Mouse (Mus musculus) gastrocnemius, adult 8-10 months (tissue): ENCODE measurements around the gene Acap1. TPM values are rescaled to one million over a fixed set of nuclear protein-coding genes. Genes with fewer than 3 reads are reported as not detected.
"Not testable (repeated sequence)": the region's sequence is repeated elsewhere in the genome, so short reads cannot be mapped to it uniquely, and the experiment has no call there.

Experiments used
- DNase-seq, 2 experiments: peaks; one replicate each; pipeline ENCODE4 v3.0.0; 2022; ENCODE audit warnings: low spot score in 2 of 2
- total RNA-seq, 4 experiments: library from RNA; stranded (reverse); gene quantifications; 2 replicates each; pipeline ENCODE4 v1.2.4; 2022

The Acap1 gene
- total RNA-seq, 4 experiments from 2014 or later, result 0.15 to 0.21 (median 0.19) TPM; not detected in 1

DNA sequence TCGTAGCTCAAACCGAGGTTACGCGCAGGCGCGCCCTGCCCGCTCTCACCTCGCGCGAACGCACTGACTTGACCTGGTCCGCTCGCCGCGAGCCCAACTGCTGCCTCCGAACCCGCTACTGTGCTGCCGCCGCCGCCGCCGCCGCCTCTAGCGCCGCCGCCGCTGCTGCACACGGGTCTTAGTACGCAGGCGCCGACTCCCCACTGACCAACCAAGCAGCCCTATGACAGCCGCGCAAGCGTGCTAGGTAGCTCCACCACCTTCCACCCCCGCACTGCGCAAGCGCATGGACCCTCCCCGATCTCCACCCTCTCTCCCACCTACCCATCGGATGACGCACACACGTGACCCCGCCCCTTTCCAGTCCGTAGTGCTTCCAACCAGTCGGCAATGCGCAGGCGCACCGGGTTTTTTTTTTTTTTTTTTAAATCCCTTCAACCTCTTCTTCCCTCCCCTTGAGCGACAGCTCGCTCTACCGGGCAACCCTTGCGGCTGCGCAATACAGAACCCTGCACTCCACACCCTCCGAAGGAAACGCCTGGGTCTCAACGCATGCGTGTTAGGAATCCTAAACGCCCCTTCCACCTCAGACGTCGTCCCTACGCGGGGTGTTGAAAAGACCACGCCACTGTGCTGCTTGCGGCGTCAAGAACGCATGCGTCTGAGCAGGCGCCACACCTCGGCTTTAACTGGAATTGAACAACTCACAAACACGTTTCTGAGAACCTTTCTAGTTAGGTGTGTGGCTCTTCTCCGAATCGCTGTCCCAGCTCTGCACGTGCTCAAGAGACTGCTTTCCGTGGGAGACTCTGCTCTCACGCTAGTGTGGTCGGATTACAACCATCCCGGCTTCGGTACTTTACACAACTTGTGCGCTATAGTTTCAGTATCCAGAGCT, 26.0 kb upstream of the Acap1 start, which contains the start of gene Eif5a:
TSS of gene Eif5a (minus strand) at position 845 of the 898 bp plus-strand sequence.
- DNase-seq, result peak; percentile 100

DNA sequence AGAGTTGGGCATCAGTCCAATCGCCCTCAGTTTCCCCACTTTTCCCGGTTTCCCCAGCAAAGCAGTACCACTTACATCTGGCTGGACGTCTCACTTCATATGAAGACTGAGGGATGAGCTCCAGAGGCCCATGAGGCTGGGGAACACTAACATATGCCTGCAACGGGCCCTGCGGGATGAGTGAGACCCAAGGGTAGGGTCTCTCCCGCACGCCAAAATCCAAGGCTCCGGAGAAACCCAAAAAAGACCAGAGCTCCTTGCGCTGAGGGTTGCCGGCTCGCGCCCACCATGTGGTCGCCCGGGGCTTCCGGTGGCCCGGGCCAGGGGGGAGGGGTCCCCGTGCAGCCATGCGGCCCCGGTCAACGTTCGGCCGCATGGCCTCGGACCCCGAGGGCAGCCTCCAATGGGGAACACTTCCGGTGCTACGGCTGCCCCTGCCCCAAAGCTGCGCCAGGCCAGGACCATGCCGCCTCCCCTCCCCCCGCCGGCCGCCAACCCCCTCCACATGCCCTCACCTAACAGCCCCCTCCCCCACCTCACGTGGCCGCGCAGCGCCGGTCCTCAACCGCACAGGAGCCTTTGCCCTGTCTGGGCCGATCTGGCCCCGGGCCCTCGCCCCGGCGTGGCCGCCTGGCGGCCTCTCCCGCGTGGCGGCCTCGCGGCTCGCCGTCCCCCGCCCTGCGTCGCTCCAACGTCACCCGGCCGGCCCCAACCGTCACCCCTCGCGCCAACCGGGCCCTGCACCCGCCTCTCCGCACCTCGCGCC, 25.1 kb upstream of the Acap1 start:
- no peak for DNase-seq

DNA sequence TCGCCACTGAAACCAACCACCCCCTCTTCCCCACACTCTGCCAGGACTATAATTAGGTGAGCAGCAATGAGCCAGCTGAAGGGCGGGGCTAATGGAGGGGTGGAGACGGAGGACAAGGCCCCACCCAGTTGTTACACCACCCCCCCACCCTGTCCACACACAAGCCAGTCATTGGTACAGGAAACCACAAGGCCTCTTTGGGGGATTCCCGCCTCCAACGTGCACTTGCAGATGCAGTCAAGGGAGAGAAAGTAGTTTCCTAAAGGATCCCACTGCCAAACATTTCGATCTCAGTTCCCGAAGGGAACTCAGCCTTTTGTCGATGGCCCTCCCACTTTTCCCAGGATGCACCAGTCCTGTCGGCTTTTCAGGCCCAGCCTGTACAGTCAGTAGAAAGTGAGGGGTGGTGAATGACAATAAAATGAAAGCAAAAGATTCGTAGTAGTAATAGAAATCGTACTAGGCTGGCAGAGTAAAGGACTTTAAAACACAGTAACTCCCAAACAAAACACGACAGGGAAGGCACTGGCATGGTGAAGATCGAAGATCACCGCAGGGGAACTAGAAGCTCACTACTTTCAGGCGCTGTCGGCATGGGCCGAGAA, 24.4 kb upstream of the Acap1 start:
- DNase-seq, result peak; percentile 75 to 83

DNA sequence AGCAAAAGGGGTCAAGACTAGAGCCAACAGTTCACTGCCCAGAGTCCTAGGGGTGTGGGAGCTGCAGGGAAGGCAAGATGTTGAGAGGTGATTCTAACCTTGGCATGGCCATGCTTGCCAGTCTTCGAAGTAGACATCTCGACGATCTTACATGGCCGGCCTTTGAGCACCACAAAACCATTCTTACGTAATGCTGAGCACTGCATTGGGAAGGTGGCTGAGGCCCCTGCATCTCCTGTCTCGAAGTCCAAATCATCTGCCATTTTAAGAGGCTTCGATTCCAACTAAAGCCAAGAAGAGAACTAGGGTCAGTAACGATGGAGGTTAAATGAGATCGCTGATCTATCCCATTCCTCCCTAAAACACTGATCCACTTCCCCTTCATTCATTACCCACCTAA, 23.7 kb upstream of the Acap1 start:
- DNase-seq, result no peak

DNA sequence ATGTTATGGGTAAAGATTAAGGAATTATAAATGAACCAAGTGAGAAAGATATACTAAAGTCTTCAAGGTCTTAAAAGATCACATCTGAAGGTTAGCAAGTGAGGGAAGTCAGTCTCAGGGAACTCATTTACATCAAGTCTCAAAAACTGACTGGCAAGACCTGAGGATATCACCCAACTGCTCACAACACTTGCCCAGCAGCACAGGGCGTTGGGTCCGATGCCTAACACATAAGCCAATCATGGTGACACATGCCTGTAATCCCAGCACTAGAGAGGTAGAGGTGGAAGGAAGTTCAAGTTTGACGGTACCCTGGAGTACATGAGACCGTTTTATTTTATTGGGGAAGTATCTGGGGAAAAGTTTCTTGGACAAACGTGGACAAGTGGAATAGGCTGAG, 22.8 kb upstream of the Acap1 start:
- no peak for DNase-seq

DNA sequence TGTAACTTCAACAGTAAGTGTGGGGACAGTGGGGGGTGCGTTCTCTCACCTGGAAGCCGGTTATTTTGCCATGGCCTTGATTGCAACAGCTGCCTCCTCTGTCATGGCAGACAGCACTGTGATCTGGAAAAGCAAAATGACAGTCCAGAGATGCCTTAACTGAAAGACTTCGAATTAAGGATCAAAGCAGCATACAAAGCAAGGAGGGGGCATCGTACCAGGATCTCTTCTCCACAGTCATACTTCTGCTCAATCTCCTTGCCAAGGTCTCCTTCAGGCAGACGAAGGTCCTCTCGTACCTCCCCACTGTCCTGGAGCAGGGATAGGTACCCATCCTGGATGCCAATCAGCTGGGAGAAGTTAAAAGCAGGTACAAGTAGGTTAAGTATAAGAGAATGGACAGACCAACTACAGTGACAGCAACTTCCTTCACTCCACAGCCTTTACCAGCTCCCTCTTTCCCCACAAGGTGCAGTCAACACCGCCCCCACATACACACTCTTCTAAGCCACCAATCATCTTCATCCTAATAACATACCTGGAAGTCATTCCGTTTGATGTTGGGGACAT, 22.1 kb upstream of the Acap1 start:
- no peak for DNase-seq

DNA sequence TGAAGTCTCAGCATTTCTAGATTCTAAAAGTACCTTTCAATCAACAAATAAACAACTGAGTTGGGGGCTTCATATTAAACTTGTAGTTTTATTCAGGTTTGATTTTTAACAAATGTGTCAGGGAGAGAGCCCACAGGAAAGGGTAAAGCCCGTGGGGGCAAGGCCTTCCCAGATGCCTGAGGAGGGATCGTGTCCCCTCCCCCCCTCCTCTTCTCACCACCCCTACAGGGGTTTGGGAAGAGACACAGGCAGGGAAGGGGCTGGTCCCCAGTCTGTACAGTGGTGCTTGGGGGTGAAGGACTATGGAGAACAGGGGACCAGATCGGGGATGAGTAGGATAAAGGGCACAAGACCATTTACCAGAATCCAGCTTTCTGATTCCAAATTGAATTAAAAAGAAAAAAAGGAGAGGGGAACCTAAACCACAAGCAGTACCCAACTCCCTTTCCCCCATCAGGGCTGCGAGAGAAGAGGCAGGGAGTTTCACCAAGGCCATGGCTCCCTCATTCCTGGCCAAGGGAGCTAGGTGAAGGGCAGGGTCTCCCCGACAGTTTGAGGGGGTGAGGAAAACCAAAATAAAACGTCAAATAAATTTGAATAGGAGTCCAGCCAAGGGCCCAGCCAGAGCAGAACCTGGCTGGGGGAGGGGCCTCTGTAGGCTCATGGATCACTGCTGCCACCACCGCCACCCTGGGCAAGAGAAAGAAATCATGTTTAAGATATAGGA, 21.5 kb upstream of the Acap1 start:
- DNase-seq, result not testable (repeated sequence)

DNA sequence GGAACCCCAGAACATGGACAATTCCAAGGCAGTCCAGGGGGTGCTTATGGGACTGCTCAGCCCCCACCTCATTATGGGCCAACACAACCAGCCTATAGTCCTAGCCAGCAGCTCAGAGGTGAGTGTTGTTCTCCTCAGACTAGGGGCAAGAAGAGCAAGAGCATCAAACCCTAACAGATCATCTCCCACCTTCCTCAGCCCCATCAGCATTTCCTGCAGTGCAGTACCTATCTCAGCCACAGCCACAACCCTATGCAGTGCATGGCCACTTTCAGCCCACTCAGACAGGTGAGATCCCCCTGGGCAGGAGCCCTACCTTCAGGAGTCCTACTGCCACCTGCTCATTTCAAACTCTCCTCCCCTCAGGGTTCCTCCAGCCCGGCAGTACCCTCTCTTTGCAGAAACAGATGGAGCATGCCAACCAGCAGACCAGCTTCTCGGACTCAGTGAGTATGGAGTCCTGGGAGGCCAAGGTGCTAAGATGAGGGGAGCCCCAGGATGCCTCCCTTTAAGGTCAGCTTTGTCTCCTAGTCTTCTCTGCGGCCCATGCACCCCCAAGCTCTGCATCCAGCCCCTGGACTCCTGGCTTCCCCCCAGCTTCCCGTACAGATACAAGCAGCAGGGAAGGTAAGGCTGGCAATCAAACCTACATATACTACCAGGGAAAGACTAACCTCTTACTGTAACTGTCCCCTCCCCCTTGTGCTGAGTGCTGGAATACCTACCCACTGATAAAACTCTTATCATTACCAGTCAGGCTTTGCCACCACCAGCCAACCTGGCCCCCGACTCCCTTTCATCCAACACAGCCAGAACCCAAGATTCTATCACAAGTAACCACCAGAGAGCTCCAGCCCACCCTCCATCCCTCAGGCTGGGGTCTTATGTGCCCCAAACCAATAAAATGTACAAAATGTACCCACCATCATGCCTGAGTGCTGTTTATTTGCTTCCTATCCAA, 20.6 kb upstream of the Acap1 start:
- no peak for DNase-seq

DNA sequence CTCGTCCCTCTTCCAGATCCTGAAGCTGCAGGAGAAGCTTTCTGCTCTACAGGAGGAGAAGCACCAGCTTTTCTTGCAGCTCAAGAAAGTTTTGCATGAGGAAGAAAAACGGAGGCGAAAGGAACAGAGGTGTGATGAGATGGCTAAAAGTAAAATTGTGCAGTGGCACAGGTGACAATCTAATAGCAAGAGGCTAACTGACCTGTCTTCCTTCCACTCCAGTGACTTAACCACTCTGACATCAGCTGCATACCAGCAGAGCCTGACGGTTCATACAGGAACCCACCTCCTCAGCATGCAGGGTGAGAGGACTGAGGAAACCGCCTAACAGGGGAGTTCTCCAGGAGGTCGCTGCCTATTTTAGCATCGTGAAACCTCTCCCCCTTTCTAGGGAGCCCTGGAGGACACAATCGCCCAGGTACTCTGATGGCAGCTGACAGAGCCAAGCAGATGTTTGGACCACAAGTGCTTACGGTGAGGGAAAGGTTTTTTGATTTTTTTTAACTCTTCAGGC, 19.6 kb upstream of the Acap1 start:
- DNase-seq, result no peak

DNA sequence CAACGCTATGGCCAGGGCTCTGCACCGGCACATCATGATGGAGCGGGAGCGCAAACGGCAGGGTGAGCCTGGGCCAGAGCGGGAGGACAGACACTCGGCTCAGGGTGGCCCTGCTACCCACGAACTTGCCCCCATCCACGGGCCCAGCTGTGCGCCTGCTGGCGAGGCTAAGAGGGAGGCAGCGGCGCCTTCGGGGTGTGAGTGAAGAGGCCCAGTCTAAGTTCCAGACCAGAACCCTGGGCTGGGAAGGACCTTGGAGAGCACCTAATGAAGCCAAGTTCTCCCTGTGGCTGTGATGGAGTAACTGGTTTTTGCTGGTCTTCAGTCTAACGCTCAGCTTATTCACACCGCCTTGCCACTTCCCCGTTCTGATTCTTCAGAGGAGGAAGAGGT, 19.0 kb upstream of the Acap1 start:
- no peak for DNase-seq

DNA sequence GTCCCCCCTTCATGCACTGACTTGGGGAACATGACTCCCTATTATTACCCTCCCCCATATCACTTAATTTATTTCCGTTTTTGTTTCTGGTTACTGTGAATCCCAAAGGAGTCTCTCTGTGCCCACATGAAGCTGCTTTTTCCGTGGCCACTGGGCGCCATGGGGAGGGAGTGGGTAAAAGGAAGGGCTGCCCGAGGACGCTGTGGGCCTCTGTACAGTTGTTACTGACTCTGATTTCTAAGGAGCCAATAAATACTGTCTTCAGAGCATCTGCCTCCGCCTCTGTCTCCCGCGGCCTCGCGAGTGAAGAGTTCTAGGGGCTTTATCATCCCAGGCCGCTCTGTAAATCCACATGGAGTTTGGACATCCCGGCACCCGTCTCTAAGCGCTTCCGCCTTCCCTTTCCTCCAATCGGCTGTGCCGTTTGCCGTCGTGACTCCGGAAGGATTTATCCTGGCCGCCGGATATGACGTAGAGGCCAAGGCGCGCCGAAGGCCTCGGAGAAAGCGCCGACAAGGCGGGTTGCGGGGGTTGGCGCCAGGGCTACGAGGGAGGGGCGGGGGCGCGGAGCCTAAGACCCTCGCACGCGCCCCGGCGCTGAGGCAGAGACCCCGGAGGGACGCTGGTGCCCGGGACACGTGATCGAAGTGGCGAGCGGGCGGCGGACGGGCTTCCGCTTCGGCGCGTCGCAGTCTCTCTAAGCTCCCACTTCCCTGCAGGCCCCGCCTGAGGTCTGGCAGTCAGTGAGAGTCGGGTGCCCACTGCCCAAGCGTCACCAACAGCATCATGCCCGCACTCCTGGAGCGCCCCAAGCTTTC, 18.4 kb upstream of the Acap1 start, which contains the start of gene Gps2:
TSS of gene Gps2 (plus strand) at position 335 of the 818 bp plus-strand sequence.
- peak; percentile 78 to 84 for DNase-seq

DNA sequence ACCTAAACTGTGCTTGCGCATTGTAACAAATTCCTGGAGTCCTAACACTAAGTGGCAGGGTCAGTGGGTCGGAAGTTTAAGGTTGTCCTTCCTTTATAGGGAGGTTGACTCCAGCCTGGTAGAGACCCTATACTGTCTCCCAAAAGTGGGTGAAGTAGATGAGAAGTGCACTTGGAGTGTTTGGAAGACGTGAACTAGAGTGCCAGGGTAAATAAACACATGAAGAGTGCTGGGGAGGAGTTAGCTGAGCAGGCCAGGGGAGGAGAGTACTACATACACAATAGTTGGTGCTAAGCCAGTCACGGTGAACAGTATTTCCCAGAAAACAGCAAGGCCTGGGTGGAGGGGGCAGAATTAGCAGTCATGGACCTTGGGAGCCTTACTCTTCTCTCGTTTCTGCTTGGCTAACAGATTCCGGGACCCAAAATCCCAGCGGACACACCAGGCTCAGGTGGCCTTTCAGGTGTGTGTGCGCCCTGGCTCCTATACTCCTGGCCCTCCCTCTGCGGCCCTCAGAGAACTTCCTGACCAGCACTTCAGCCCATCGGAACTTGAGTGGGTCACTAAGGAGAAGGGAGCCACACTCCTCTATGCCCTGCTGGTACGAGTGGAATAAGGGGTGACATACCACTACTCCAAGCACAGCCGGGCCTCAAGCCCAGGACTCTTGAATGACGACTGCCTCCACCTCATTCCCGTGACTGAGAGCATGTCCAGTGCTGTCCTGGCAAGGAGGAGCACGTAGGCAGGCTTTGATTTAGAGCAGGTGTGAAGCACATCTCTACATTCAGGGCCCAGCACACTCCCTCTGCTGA, 17.6 kb upstream of the Acap1 start:
- DNase-seq, result no peak

DNA sequence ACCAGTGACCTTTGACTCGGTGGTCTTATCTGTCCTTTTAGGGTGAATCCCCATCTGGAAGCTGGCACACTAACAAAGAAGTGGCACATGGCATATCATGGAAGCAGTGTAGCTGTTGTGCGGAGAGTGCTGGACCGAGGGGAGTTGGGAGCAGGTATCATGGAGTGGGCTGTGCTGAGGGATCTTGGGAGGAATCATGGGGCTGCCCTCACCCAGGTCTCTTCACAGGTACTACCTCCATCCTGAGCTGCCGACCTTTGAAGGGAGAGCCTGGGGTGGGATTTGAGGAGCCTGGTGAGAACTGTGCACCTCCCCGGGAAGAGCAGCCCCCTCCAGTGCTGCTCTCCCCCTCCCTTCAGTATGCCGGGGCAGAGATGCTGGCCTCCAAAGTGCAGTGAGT, 16.4 kb upstream of the Acap1 start:
- no peak for DNase-seq

DNA sequence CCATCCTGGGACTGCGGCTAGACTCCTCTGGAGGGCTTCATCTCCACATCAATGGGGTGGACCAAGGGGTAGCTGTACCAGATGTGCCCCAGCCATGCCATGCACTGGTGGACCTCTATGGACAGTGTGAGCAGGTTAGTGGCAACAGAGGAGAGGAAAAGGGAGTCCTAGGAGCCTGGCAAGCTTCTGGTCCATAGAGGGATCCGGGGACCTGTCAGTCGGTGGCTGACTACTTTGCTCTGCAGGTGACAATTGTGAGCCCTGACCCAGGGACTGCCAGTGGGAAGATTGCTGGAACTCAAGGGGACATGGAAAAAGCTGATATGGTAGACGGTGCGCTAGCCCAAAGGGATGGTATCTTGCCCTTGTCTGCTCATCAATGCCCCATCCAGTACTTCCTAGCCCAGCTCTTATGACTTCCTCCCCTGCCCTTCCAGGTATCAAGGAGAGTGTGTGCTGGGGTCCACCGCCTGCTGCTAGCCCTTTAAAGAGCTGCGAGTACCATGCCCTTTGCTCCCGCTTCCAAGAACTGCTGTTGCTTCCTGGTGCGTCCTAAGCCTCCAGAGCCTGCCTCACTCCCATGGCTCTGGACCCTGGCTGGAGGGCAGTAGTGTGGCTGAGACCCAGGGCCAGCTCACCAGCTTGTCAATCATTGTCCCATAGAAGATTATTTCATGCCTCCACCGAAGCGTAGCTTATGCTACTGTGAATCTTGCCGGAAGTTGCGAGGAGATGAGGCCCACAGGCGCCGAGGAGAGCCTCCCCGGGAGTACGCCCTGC, 15.6 kb upstream of the Acap1 start:
- DNase-seq, result no peak

DNA sequence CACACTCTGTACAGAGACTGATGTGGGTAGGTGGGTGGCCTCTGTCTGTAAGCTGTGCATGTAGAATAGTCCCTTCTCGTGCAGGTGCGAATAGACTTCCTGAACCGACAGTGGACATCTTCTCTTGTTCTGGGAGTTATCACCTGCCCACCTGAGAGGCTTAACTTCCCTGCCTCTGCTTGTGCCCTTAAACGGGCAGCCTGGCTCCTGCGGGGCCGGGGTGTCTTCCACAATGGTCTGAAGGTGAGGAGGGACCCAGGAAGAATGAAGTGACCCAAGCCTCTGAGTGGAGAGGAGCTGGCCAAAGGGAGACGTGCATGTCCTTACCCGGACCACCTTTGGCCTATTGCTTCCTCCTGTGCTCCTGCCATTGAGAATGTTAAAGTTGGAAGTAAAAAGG, 14.8 kb upstream of the Acap1 start:
- no peak for DNase-seq

DNA sequence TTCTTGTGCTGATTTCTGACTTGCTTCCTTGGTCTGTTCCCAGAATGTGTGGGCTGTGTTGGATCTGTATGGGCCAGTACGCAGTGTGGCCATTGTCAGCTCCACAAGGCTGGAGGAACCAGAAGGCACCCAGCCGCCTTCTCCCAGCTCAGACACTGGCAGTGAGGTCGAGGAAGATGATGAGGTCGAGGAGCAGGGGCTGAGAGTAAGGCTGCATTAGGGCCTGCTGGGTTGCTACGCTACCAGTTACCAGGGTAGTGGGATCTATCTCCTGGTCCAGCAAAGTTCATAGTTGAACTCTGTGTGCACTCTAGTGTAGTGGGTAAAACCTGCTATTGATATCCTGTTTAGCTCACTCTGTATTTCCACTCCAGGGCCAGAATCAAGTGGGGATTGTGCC, 13.8 kb upstream of the Acap1 start:
- no peak for DNase-seq

DNA sequence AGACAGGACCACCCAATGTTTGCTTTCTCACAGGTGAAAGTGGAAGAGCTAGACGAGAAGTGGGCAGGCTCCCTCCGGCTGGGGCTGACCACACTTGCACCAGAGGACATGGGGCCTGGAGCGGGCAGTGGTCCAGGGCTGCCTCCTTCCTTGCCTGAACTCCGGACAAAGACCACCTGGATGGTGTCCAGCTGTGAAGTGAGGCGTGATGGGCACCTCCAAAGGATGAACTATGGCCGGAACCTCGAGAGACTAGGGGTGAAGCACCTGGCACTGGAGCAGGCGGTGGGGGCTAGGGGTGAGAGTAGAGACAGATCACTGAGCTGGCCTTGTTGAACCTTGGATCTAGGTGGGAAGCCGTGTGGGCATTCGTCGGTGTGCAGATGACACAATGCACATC, 13.3 kb upstream of the Acap1 start:
- DNase-seq, result no peak
